Mouse (Mus musculus) layer of hippocampus, postnatal 25 days (tissue): Measurements from ENCODE around the gene Pde4d. TPM values are rescaled to one million over a fixed set of nuclear protein-coding genes. Genes with fewer than 3 reads are reported as not detected.
"Not testable (repeated sequence)": the region's sequence is repeated elsewhere in the genome, so short reads cannot be mapped to it uniquely, and the experiment has no call there.

ENCODE experiments used
- DNase-seq, 2 experiments: peaks; one replicate each; pipeline ENCODE4 v3.0.0; 2022; ENCODE audit warnings: mixed read lengths in 2 of 2, low spot score in 1 of 2; ENCODE audit errors: extremely low spot score in 1 of 2
- total RNA-seq, 2 experiments: library from RNA; stranded (reverse); gene quantifications; 2 replicates each; pipeline ENCODE4 v1.2.3; 2021

The Pde4d gene
- total RNA-seq, 2 experiments from 2014 or later: 65.3 to 69.6 TPM

- DNase-seq: no peak
These were observed 227.3 kb downstream of the Pde4d start for GRCm38 (mm10) chr13:108677056-108677455.

- no peak for DNase-seq
These were observed 233.3 kb downstream of the Pde4d start for GRCm38 (mm10) chr13:108683018-108683417.

- DNase-seq: no peak
These were observed 236.1 kb downstream of the Pde4d start for GRCm38 (mm10) chr13:108685817-108686216.

- no peak for DNase-seq
These were observed 236.5 kb downstream of the Pde4d start for GRCm38 (mm10) chr13:108686262-108686661.

GRCm38 (mm10) chr13:108686807-108687206, 237.1 kb downstream of the Pde4d start:
- DNase-seq: no peak

- no peak for DNase-seq
These were observed 243.3 kb downstream of the Pde4d start for GRCm38 (mm10) chr13:108692883-108693550.

GRCm38 (mm10) chr13:108705441-108705840, 255.7 kb downstream of the Pde4d start:
- DNase-seq: no peak

- no peak for DNase-seq
These were observed 264.3 kb downstream of the Pde4d start for GRCm38 (mm10) chr13:108714032-108714431.

GRCm38 (mm10) chr13:108715029-108715428, 265.3 kb downstream of the Pde4d start:
- no peak for DNase-seq

GRCm38 (mm10) chr13:108722234-108722633, 272.5 kb downstream of the Pde4d start:
- DNase-seq: peak in 1 of 2 experiments; percentile 47

- not testable (repeated sequence) for DNase-seq
These were observed 284.6 kb downstream of the Pde4d start for GRCm38 (mm10) chr13:108734356-108734755.

GRCm38 (mm10) chr13:108751155-108751840, 301.6 kb downstream of the Pde4d start:
- no peak for DNase-seq

- no peak for DNase-seq
These were observed 307.7 kb downstream of the Pde4d start for GRCm38 (mm10) chr13:108757477-108757876.

- no peak for DNase-seq
These were observed 308.6 kb downstream of the Pde4d start for GRCm38 (mm10) chr13:108758331-108758730.

- no peak for DNase-seq
These were observed 309.4 kb downstream of the Pde4d start for GRCm38 (mm10) chr13:108759140-108759539.

GRCm38 (mm10) chr13:108763295-108763694, 313.5 kb downstream of the Pde4d start:
- no peak for DNase-seq

GRCm38 (mm10) chr13:108766020-108766727, 316.4 kb downstream of the Pde4d start:
- peak in 1 of 2 experiments; percentile 6 for DNase-seq

- DNase-seq: no peak
These were observed 319.8 kb downstream of the Pde4d start for GRCm38 (mm10) chr13:108769465-108770056.

- no peak for DNase-seq
These were observed 322.6 kb downstream of the Pde4d start for GRCm38 (mm10) chr13:108772386-108772785.

- no peak for DNase-seq
These were observed 325.2 kb downstream of the Pde4d start for GRCm38 (mm10) chr13:108774981-108775380.

- DNase-seq: no peak
These were observed 326.1 kb downstream of the Pde4d start for GRCm38 (mm10) chr13:108775882-108776281.
